Mouse (Mus musculus) midbrain, embryonic 16.5 days (tissue): Measurements from ENCODE around the gene Abcb9. TPM values are rescaled to one million over a fixed set of nuclear protein-coding genes. Genes with fewer than 3 reads are reported as not detected.

ENCODE experiments used
- ATAC-seq: fragments of 200-750 bp; cut with Nextera tagmentation; 2 replicates; pipeline ENCODE4 v1.8.0; 2017; ENCODE audit warnings: moderate TSS enrichment
- H3K27ac ChIP-seq: fragments of 300-500 bp; sonication (generic); 2 replicates; pipeline ENCODE4 v1.5.1; 2014; ENCODE audit warnings: mild to moderate bottlenecking, low read length, mixed read lengths
- H3K27me3 ChIP-seq: fragments of 300-500 bp; sonication (generic); 2 replicates; pipeline ENCODE4 v1.6.1; 2014; ENCODE audit warnings: low read depth, low read length, mixed read lengths; ENCODE audit not compliant: control insufficient read depth, insufficient read depth
- H3K36me3 ChIP-seq: fragments of 300-500 bp; sonication (generic); 2 replicates; pipeline ENCODE4 v1.6.1; 2014; ENCODE audit warnings: mild to moderate bottlenecking, low read length, moderate library complexity, mixed read lengths; ENCODE audit not compliant: control insufficient read depth, insufficient read depth
- H3K4me1 ChIP-seq: fragments of 300-500 bp; sonication (generic); 2 replicates; pipeline ENCODE4 v1.6.1; 2014; ENCODE audit warnings: mild to moderate bottlenecking, low read length, mixed read lengths; ENCODE audit not compliant: control insufficient read depth, insufficient read depth
- H3K4me2 ChIP-seq: fragments of 300-500 bp; sonication (generic); 2 replicates; pipeline ENCODE4 v1.6.1; 2014; ENCODE audit warnings: mild to moderate bottlenecking, low read length, mixed read lengths
- H3K4me3 ChIP-seq: fragments of 300-500 bp; sonication (generic); 2 replicates; pipeline ENCODE4 v1.5.1; 2014; ENCODE audit warnings: low read depth, mild to moderate bottlenecking, low read length, moderate library complexity, mixed read lengths
- H3K9ac ChIP-seq: fragments of 300-500 bp; sonication (generic); 2 replicates; pipeline ENCODE4 v1.6.1; 2014; ENCODE audit warnings: low read depth, low read length, mixed read lengths
- H3K9me3 ChIP-seq: fragments of 300-500 bp; sonication (generic); replicated peaks from 2 replicates; pipeline ENCODE4 v1.6.1; 2014; ENCODE audit warnings: mild to moderate bottlenecking, low read length, mixed read lengths; ENCODE audit not compliant: control insufficient read depth, poor library complexity, severe bottlenecking
- WGBS: fragments of 180-500 bp; shearing (Covaris S2); extraction: QIAGEN DNeasy Blood & Tissue Kit; methylation state at CpG from one replicate; pipeline ENCODE4 v1.1.7; 2014; 5-methylcytosine and 5-hydroxymethylcytosine counted together
- polyA plus RNA-seq: library from polyadenylated mRNA; unstranded; fragments of >200 nt; fragmentation: Nextera tagmentation; extraction: Ambion mirVana; gene quantifications from 2 replicates; pipeline ENCODE4 v1.2.1, GENCODE M21; 2015

Abcb9 gene
- polyA plus RNA-seq, 1 experiment from 2014 or later, result 21.7 TPM

DNA sequence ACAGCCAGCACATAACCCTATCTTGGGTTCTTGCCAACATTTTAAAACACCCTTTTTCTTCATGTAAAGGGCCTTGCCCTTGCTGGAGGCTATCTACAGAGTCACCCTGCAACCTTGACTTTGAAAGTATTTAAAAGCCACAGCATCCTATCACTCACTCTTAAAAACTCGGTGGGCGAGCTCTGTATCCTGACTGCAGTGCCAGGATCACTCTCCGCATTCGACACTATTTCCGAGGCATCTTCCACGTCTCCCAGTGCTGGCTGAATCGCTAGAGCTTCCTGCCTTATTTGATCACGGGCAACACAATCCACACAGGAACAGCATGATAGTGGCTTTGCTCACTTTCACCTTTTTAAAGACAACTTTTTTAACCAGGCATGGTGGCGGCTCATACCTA lies 77.7 kb downstream of the Abcb9 start:
- 77% methylated on average over 9 of the region's 9 CpGs for WGBS
- Histone ChIP-seq H3K9me3 (no peaks in the 10 kb centered on the region), H3K9ac (no peak overlapping the region), H3K27ac (no peak overlapping the region), H3K4me1 (peaks cover 24% of the 10 kb centered on the region), H3K36me3 (no peaks in the 10 kb centered on the region), H3K27me3 (no peaks in the 10 kb centered on the region), H3K4me2 (no peak overlapping the region), H3K4me3 (no peak overlapping the region)
- ATAC-seq, result no peak

GRCm38 (mm10) chr5:124016291-124016821 lies 79.2 kb downstream of the Abcb9 start:
- H3K27ac ChIP-seq, result no peak overlapping the region
- no peaks in the 10 kb centered on the region for H3K9me3 ChIP-seq
- H3K4me3 ChIP-seq, result no peak overlapping the region
- no peak overlapping the region for H3K4me2 ChIP-seq
- WGBS, result 81% methylated on average over 7 of the region's 7 CpGs
- no peaks in the 10 kb centered on the region for H3K36me3 ChIP-seq
- H3K4me1 ChIP-seq, result peaks cover 39% of the 10 kb centered on the region
- no peak for ATAC-seq
- H3K27me3 ChIP-seq, result no peaks in the 10 kb centered on the region
- no peak overlapping the region for H3K9ac ChIP-seq

DNA sequence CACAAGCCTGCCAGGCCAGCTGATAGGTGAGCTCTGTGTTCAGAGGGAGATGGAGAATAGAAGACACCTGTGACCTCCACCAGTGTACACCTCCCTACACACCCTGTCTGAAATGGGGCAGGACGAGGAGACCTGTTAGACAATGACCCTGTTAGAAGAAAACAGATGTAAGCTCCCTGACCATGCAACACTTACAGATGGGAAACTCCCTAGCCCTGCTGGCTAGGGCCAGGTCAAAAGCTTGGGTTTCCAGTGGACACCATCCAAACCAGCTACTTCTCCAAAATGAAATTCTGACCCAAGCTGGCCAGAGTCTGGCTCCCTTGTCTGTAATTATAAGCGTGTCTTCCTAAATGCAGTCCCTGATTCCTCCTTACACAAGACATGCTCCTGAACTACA lies 79.9 kb downstream of the Abcb9 start:
- H3K9ac ChIP-seq, result no peak overlapping the region
- H3K36me3 ChIP-seq, result no peaks in the 10 kb centered on the region
- 72% methylated on average over 2 of the region's 2 CpGs for WGBS
- no peak overlapping the region for H3K4me3 ChIP-seq
- peak overlapping the region; percentile 6; the same call in 1 of the 2 replicates for H3K27ac ChIP-seq
- H3K9me3 ChIP-seq, result no peaks in the 10 kb centered on the region
- ATAC-seq, result no peak
- H3K27me3 ChIP-seq, result no peaks in the 10 kb centered on the region
- H3K4me1 ChIP-seq, result peaks cover 46% of the 10 kb centered on the region
- no peak overlapping the region for H3K4me2 ChIP-seq

GRCm38 (mm10) chr5:124014791-124015251 lies 80.8 kb downstream of the Abcb9 start:
- Histone ChIP-seq H3K4me3 (no peak overlapping the region), H3K4me2 (no peak overlapping the region), H3K36me3 (no peaks in the 10 kb centered on the region; the same call in 1 of the 2 replicates), H3K9ac (no peak overlapping the region), H3K4me1 (peaks cover 47% of the 10 kb centered on the region), H3K27me3 (no peaks in the 10 kb centered on the region), H3K9me3 (no peaks in the 10 kb centered on the region), H3K27ac (peak overlapping the region; percentile 54)
- 14% methylated on average over 11 of the region's 11 CpGs for WGBS
- ATAC-seq, result no peak

DNA sequence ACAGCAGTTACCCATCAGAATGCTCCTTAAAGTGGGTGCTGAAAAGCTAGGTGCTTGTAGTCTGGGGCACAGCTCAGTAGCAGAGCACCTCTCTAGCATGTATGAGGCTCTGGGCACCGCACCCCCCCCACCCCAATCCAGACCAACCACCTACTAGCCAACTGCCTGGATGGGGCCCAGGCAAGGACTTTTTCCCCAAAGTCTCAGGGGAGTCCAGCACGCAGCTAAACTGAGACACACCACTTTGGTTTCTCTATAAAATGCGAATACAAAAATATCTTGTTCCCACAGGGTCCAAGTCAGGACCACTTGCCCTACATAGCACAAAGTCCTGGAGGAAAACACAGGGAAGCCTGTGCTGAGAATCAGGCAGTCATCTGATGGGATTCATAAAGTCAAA lies 81.4 kb downstream of the Abcb9 start:
- H3K9ac ChIP-seq, result no peak overlapping the region
- no peak for ATAC-seq
- no peak overlapping the region for H3K4me2 ChIP-seq
- no peaks in the 10 kb centered on the region for H3K27me3 ChIP-seq
- peaks cover under 1% of the 10 kb centered on the region; the same call in 1 of the 2 replicates for H3K36me3 ChIP-seq
- H3K27ac ChIP-seq, result peak overlapping the region; percentile 54
- H3K9me3 ChIP-seq, result no peaks in the 10 kb centered on the region
- WGBS, result 79% methylated on average over 3 of the region's 3 CpGs
- H3K4me3 ChIP-seq, result no peak overlapping the region
- H3K4me1 ChIP-seq, result peaks cover 47% of the 10 kb centered on the region

GRCm38 (mm10) chr5:124013747-124014146 lies 81.9 kb downstream of the Abcb9 start:
- no peak overlapping the region; the same call in 1 of the 2 replicates for H3K27ac ChIP-seq
- no peak overlapping the region for H3K4me2 ChIP-seq
- no peak overlapping the region for H3K9ac ChIP-seq
- peaks cover 4% of the 10 kb centered on the region; the same call in 1 of the 2 replicates for H3K36me3 ChIP-seq
- H3K4me3 ChIP-seq, result no peak overlapping the region
- H3K9me3 ChIP-seq, result no peaks in the 10 kb centered on the region
- H3K4me1 ChIP-seq, result peaks cover 47% of the 10 kb centered on the region
- no peaks in the 10 kb centered on the region for H3K27me3 ChIP-seq
- ATAC-seq, result no peak
- WGBS, result 81% methylated on average over 16 of the region's 16 CpGs

- no peak for ATAC-seq
- Histone ChIP-seq H3K4me2 (no peak overlapping the region), H3K27me3 (no peaks in the 10 kb centered on the region), H3K27ac (0 out of 2 replicates have a peak overlapping the region, but pooled peaks have one; percentile 32), H3K4me1 (peaks cover 47% of the 10 kb centered on the region), H3K9me3 (no peaks in the 10 kb centered on the region), H3K4me3 (no peak overlapping the region), H3K36me3 (peaks cover 8% of the 10 kb centered on the region; the same call in 1 of the 2 replicates), H3K9ac (no peak overlapping the region)
- 78% methylated on average over 10 of the region's 10 CpGs for WGBS
Observed at GRCm38 (mm10) chr5:124012885-124013284, 82.7 kb downstream of the Abcb9 start.

- Histone ChIP-seq H3K36me3 (peaks cover 8% of the 10 kb centered on the region; the same call in 1 of the 2 replicates), H3K9me3 (no peaks in the 10 kb centered on the region), H3K4me2 (peak overlapping the region; percentile 24; the same call in 1 of the 2 replicates), H3K9ac (peak overlapping the region; percentile 44; the same call in 1 of the 2 replicates), H3K27ac (peak overlapping the region; percentile 76), H3K27me3 (no peaks in the 10 kb centered on the region), H3K4me3 (no peak overlapping the region), H3K4me1 (peaks cover 41% of the 10 kb centered on the region)
- ATAC-seq, result no peak
- WGBS, result 2% methylated on average over 8 of the region's 8 CpGs
Observed at GRCm38 (mm10) chr5:124011927-124012326, 83.7 kb downstream of the Abcb9 start.
